ENCODE assay signal across 8 mouse cellular contexts in genomic region chr8:121947753-121948141, GRCm38 (mm10). TPM values are rescaled to one million over a fixed set of nuclear protein-coding genes. Genes with fewer than 3 reads are reported as not detected.
DNase-seq lines count a peak whose midpoint lies in the region; ATAC-seq lines count a peak whose summit lies in the region.

No protein-coding gene starts in this region.

- H3K36me3 ChIP-seq in hindbrain, embryonic 15.5 days = no peaks in the 10 kb centered on the region

- DNase-seq in NIH3T3 (ENCODE audit: low read depth) = peak; percentile 93
- peak; percentile 94 to 95 for DNase-seq in cerebellum, postnatal 10 days
- DNase-seq in frontal cortex, postnatal 36 days (ENCODE audit: low spot score in 2 of 2) = peak; percentile 57 to 75
- peak; percentile 42 to 58 for DNase-seq in left cerebral cortex, adult 18-20 months (ENCODE audit: low spot score in 2 of 2)
- peak; percentile 70 for DNase-seq in right cerebral cortex, adult 18-20 months
- DNase-seq in urinary bladder, postnatal 10 days (ENCODE audit: low spot score) = peak; percentile 70

- peaks cover 44% of the 10 kb centered on the region for H3K4me1 ChIP-seq in hindbrain, embryonic 15.5 days (replicated peaks)

- peak overlapping the region; percentile 39 for H3K4me3 ChIP-seq in hindbrain, embryonic 15.5 days

- H3K9ac ChIP-seq in hindbrain, embryonic 15.5 days = peak overlapping the region; percentile 55

- WGBS in hindbrain, embryonic 15.5 days = under 1% methylated on average over 18 of the region's 18 CpGs

- peak overlapping the region; percentile 75 for H3K4me2 ChIP-seq in hindbrain, embryonic 15.5 days

- peak overlapping the region; percentile 79 for H3K27ac ChIP-seq in hindbrain, embryonic 15.5 days (replicated peaks)

- no peak for ATAC-seq in hindbrain, embryonic 15.5 days (ENCODE audit: low FRiP score, low read depth)
- peak; percentile 36 for ATAC-seq in megakaryocyte, adult 5-6 weeks (ENCODE audit: poor library complexity, severe bottlenecking)

- H3K27me3 ChIP-seq in hindbrain, embryonic 15.5 days = no peaks in the 10 kb centered on the region

- no peaks in the 10 kb centered on the region for H3K9me3 ChIP-seq in hindbrain, embryonic 15.5 days

RNA-seq across cellular contexts. Expression of gene Banp, which starts 1.8 kb away (rescaled TPM):
- polyA plus RNA-seq in hindbrain, embryonic 15.5 days (2015; fragmentation: Nextera tagmentation; extraction: Ambion mirVana) = 53.9 and 59.1 TPM in 2 replicates
- 10 to 100 TPM; 44.5 to 52.3 TPM for total RNA-seq in left cerebral cortex, adult 18-20 months (2021)
- 8.1 and 9.2 TPM in 2 replicates for total RNA-seq in megakaryocyte, adult 5-6 weeks (2015)
- 21.3 and 28.7 TPM in 2 replicates for total RNA-seq in megakaryocyte, adult 5-6 weeks (2017)

RNA-seq across cellular contexts. Expression of gene Car5a, which starts 3.0 kb away (rescaled TPM):
- polyA plus RNA-seq in hindbrain, embryonic 15.5 days (2015; fragmentation: Nextera tagmentation; extraction: Ambion mirVana) = 0.36 and 0.63 TPM in 2 replicates
- total RNA-seq in left cerebral cortex, adult 18-20 months (2021) = under 1 TPM; 0.33 to 0.35 TPM
- total RNA-seq in megakaryocyte, adult 5-6 weeks (2015) = not detected in 2 replicates
- not detected in 2 replicates for total RNA-seq in megakaryocyte, adult 5-6 weeks (2017)

RNA-seq across cellular contexts. Expression of gene Slc7a5, which starts 40.3 kb away (rescaled TPM):
- polyA plus RNA-seq in hindbrain, embryonic 15.5 days (2015; fragmentation: Nextera tagmentation; extraction: Ambion mirVana) = 52.9 and 59.2 TPM in 2 replicates
- total RNA-seq in left cerebral cortex, adult 18-20 months (2021) = 10 to 100 TPM; 53.0 to 54.4 TPM
- total RNA-seq in megakaryocyte, adult 5-6 weeks (2015) = 8.7 and 9.3 TPM in 2 replicates
- 6.5 and 8.5 TPM in 2 replicates for total RNA-seq in megakaryocyte, adult 5-6 weeks (2017)

Comparison
In these comparisons a context has a peak if more than half of its experiments do, and no peak if none do; other contexts are left out.
1. RNA of gene Slc7a5, which starts 40.3 kb away (total RNA-seq): 53.0 to 54.4 TPM in left cerebral cortex, adult 18-20 months; 6.5 to 9.3 TPM in megakaryocyte, adult 5-6 weeks; every median in the first group is over 4 times any median in the second.
2. Peak in every context shown above with its lines, with median percentiles within 50 percentile points of each other: DNase-seq.